Mouse (Mus musculus): ENCODE measurements around the gene Dnttip2. TPM values are rescaled to one million over a fixed set of nuclear protein-coding genes. Genes with fewer than 3 reads are reported as not detected.

Gene Dnttip2
- polyA plus RNA-seq, 1 experiment from 2014 or later, result 58.7 TPM

DNA sequence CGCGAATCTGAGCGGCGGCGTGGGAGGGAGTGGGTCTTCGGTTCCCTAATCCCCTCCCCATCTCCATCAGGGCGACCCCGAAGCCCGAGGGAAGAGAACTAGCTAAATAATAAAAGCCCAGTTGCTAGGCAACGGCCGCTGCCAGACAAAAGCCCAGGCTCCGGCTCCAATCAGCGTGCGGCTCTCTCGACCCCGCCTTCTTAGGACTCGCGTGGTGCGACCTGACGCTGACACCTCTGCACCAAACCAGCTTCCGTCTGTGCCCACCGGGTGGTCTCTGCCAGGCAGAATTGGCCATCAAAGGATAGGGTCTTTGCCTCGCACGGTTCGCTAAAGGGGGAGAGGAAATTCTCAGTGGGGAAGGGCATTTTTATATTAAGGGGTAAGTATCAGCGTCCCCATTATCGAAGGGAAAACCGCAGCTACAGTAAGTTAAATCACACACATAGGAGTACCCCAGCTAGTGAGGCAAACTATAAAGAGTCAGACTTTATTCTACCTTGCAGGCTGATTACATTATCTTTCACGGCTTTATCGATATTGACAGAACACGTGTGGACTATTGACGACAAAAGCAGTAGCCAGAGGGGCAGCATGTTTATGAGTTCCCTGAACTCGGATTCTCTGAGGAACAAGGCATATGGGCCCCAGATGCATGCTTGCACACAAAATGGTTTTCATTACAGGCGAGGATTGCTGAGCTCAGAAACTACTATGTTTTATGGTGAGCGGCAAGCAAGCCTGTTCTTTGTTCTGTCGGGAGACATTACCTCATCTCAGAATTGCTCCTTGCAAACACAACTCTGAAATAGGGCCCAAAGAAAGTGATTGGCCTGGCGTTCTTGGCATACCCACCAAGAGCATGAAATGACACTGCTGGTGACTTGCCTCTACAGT is 20.0 kb downstream of the Dnttip2 start, which contains the start of gene Bcar3:
TSS of gene Bcar3 (plus strand) at position 183 of the 897 bp plus-strand sequence.
- H3K4me2 ChIP-seq, result peak within 1 kb of the TSS; percentile 84
- H3K4me1 ChIP-seq (ENCODE audit: control insufficient read depth, insufficient read depth, low read length), result peaks cover 11% of the 10 kb centered on the region; the same call in 1 of the 2 replicates
- peak within 1 kb of the TSS; percentile 93 for H3K4me3 ChIP-seq (ENCODE audit: low read depth, low read length)
- no peaks in the 10 kb centered on the region for H3K36me3 ChIP-seq (ENCODE audit: control insufficient read depth, insufficient read depth, low read length)
- H3K9ac ChIP-seq (ENCODE audit: low read depth, low read length), result peak within 1 kb of the TSS; percentile 92
- peak within 1 kb of the TSS; percentile 93 for H3K27ac ChIP-seq (ENCODE audit: low read depth, low read length)
- 8% methylated on average over 37 of the region's 37 CpGs for WGBS (ENCODE audit: insufficient replicate concordance)
- H3K9me3 ChIP-seq (replicated peaks; ENCODE audit: control insufficient read depth, low read length), result no peaks in the 10 kb centered on the region
- peak; percentile 55 for ATAC-seq (replicated peaks; ENCODE audit: insufficient number of reproducible peaks, low FRiP score, low TSS enrichment)
- H3K27me3 ChIP-seq (ENCODE audit: control insufficient read depth, insufficient read depth, low read length), result peaks cover 3% of the 10 kb centered on the region; the same call in 1 of the 2 replicates

DNA sequence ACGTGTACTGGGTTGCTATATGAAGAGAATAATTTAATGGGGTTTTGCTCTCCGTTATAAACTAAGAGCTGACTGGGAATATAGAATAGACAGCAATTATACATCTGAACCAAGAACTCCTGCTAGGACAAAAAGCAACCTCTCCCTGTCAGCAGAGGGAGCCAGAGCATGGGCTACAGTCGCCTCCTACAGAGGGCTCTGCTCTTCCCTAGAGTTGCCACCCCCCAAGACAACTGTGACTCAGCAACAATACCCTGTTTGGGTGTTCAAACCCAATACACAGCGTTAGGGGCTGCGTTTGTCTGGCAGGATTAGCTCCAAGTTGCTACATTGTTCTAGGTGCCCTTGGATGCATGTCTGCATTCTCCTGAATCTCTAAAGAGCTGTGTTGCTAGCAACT is 21.3 kb downstream of the Dnttip2 start:
- no peak overlapping the region for H3K27ac ChIP-seq (ENCODE audit: low read depth, low read length)
- H3K9me3 ChIP-seq (replicated peaks; ENCODE audit: control insufficient read depth, low read length), result no peaks in the 10 kb centered on the region
- no peak overlapping the region for H3K4me3 ChIP-seq (ENCODE audit: low read depth, low read length)
- peaks cover 11% of the 10 kb centered on the region; the same call in 1 of the 2 replicates for H3K4me1 ChIP-seq (ENCODE audit: control insufficient read depth, insufficient read depth, low read length)
- H3K9ac ChIP-seq (ENCODE audit: low read depth, low read length), result no peak overlapping the region
- peaks cover 3% of the 10 kb centered on the region; the same call in 1 of the 2 replicates for H3K27me3 ChIP-seq (ENCODE audit: control insufficient read depth, insufficient read depth, low read length)
- no peak for ATAC-seq (replicated peaks; ENCODE audit: insufficient number of reproducible peaks, low FRiP score, low TSS enrichment)
- no peaks in the 10 kb centered on the region for H3K36me3 ChIP-seq (ENCODE audit: control insufficient read depth, insufficient read depth, low read length)
- no peak overlapping the region for H3K4me2 ChIP-seq
- WGBS (ENCODE audit: insufficient replicate concordance), result 9% methylated on average over 5 of the region's 5 CpGs

DNA sequence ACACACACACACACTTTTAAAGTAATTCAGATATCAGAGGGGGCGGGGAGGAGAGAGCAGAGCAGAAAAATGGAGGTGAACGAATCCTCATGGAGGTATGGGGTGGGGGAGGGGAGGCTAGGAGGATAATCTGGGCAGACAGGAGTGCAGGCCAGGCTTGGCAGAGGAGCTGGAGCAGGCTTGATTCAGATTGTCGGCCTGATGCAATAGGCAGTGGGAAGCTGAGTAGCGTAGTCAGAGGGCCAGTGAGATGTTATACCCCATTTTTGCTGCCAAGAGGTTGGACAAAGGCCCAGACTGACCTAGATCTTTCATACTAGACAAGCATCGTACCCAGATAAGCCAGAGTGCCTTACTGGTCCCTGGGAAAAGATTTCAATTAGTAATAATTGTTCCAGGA is 22.8 kb downstream of the Dnttip2 start:
- H3K27me3 ChIP-seq (ENCODE audit: control insufficient read depth, insufficient read depth, low read length), result peaks cover 5% of the 10 kb centered on the region
- H3K27ac ChIP-seq (ENCODE audit: low read depth, low read length), result no peak overlapping the region
- no peak overlapping the region for H3K4me2 ChIP-seq
- WGBS (ENCODE audit: insufficient replicate concordance), result 57% methylated on average over 5 of the region's 5 CpGs
- H3K4me1 ChIP-seq (ENCODE audit: control insufficient read depth, insufficient read depth, low read length), result peaks cover 12% of the 10 kb centered on the region; the same call in 1 of the 2 replicates
- H3K4me3 ChIP-seq (ENCODE audit: low read depth, low read length), result no peak overlapping the region
- ATAC-seq (replicated peaks; ENCODE audit: insufficient number of reproducible peaks, low FRiP score, low TSS enrichment), result no peak
- no peak overlapping the region for H3K9ac ChIP-seq (ENCODE audit: low read depth, low read length)
- H3K9me3 ChIP-seq (replicated peaks; ENCODE audit: control insufficient read depth, low read length), result no peaks in the 10 kb centered on the region
- no peaks in the 10 kb centered on the region for H3K36me3 ChIP-seq (ENCODE audit: control insufficient read depth, insufficient read depth, low read length)

- ATAC-seq (replicated peaks; ENCODE audit: insufficient number of reproducible peaks, low FRiP score, low TSS enrichment), result no peak
- WGBS (ENCODE audit: insufficient replicate concordance), result 54% methylated on average over 9 of the region's 9 CpGs
Measured at GRCm38 (mm10) chr3:122300983-122301919, 27.1 kb downstream of the Dnttip2 start.

GRCm38 (mm10) chr3:122304560-122304959 is 30.4 kb downstream of the Dnttip2 start:
- Histone ChIP-seq H3K4me2 (no peak overlapping the region), H3K27ac (ENCODE audit: low read depth, low read length) (no peak overlapping the region), H3K9ac (ENCODE audit: low read depth, low read length) (no peak overlapping the region), H3K4me3 (ENCODE audit: low read depth, low read length) (no peak overlapping the region), H3K27me3 (ENCODE audit: control insufficient read depth, insufficient read depth, low read length) (peaks cover 18% of the 10 kb centered on the region), H3K9me3 (replicated peaks; ENCODE audit: control insufficient read depth, low read length) (no peaks in the 10 kb centered on the region), H3K36me3 (ENCODE audit: control insufficient read depth, insufficient read depth, low read length) (no peaks in the 10 kb centered on the region), H3K4me1 (ENCODE audit: control insufficient read depth, insufficient read depth, low read length) (0 out of 2 replicates have a peak, but pooled peaks cover 6% of the 10 kb centered on the region)
- 95% methylated on average over 4 of the region's 4 CpGs for WGBS (ENCODE audit: insufficient replicate concordance)
- ATAC-seq (replicated peaks; ENCODE audit: insufficient number of reproducible peaks, low FRiP score, low TSS enrichment), result no peak

More at GRCm38 (mm10) chr3:122300983-122301919, 27.1 kb downstream of the Dnttip2 start:
- H3K27ac ChIP-seq (ENCODE audit: low read depth, low read length), result no peak overlapping the region
- H3K4me3 ChIP-seq (ENCODE audit: low read depth, low read length), result no peak overlapping the region
- no peaks in the 10 kb centered on the region for H3K36me3 ChIP-seq (ENCODE audit: control insufficient read depth, insufficient read depth, low read length)
- 0 out of 2 replicates have a peak, but pooled peaks cover 6% of the 10 kb centered on the region for H3K4me1 ChIP-seq (ENCODE audit: control insufficient read depth, insufficient read depth, low read length)
- no peak overlapping the region for H3K9ac ChIP-seq (ENCODE audit: low read depth, low read length)
- H3K4me2 ChIP-seq, result no peak overlapping the region
- no peaks in the 10 kb centered on the region for H3K9me3 ChIP-seq (replicated peaks; ENCODE audit: control insufficient read depth, low read length)
- H3K27me3 ChIP-seq (ENCODE audit: control insufficient read depth, insufficient read depth, low read length), result peaks cover 6% of the 10 kb centered on the region

- no peaks in the 10 kb centered on the region for H3K9me3 ChIP-seq (replicated peaks; ENCODE audit: control insufficient read depth, low read length)
- no peak overlapping the region for H3K27ac ChIP-seq (ENCODE audit: low read depth, low read length)
- no peak overlapping the region for H3K4me3 ChIP-seq (ENCODE audit: low read depth, low read length)
- peak; percentile 60 for ATAC-seq (replicated peaks; ENCODE audit: insufficient number of reproducible peaks, low FRiP score, low TSS enrichment)
- H3K9ac ChIP-seq (ENCODE audit: low read depth, low read length), result no peak overlapping the region
- peaks cover 20% of the 10 kb centered on the region for H3K27me3 ChIP-seq (ENCODE audit: control insufficient read depth, insufficient read depth, low read length)
- no peak overlapping the region for H3K4me2 ChIP-seq
- WGBS (ENCODE audit: insufficient replicate concordance), result 49% methylated on average over 4 of the region's 4 CpGs
- no peaks in the 10 kb centered on the region for H3K36me3 ChIP-seq (ENCODE audit: control insufficient read depth, insufficient read depth, low read length)
- no peaks in the 10 kb centered on the region for H3K4me1 ChIP-seq (ENCODE audit: control insufficient read depth, insufficient read depth, low read length)
Measured at GRCm38 (mm10) chr3:122307894-122308671, 33.9 kb downstream of the Dnttip2 start.

DNA sequence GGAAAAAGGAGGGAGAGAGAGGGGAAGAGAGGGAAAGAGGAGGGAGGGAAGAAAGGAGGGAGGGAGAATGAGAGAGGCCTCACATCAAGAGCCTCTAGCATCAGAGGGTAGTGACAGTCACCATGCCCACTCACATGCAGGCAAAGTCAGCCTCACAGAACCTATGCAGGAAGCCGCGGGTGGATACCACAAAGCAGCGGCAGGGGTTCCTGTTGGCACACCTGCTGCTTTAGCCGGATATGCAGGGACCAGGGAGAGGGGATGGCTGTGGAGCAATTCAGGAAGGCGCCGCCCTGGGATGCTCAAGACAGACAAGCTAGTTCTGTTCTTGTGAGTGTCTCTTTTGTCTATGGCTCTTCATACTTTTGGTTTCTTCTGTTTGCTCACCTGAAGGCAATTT is 34.8 kb downstream of the Dnttip2 start:
- no peak overlapping the region for H3K9ac ChIP-seq (ENCODE audit: low read depth, low read length)
- H3K27me3 ChIP-seq (ENCODE audit: control insufficient read depth, insufficient read depth, low read length), result peaks cover 22% of the 10 kb centered on the region
- no peak overlapping the region for H3K27ac ChIP-seq (ENCODE audit: low read depth, low read length)
- no peaks in the 10 kb centered on the region for H3K9me3 ChIP-seq (replicated peaks; ENCODE audit: control insufficient read depth, low read length)
- H3K4me2 ChIP-seq, result no peak overlapping the region
- H3K4me1 ChIP-seq (ENCODE audit: control insufficient read depth, insufficient read depth, low read length), result peaks cover 1% of the 10 kb centered on the region; the same call in 1 of the 2 replicates
- 38% methylated on average over 6 of the region's 6 CpGs for WGBS (ENCODE audit: insufficient replicate concordance)
- H3K4me3 ChIP-seq (ENCODE audit: low read depth, low read length), result no peak overlapping the region
- ATAC-seq (replicated peaks; ENCODE audit: insufficient number of reproducible peaks, low FRiP score, low TSS enrichment), result no peak
- no peaks in the 10 kb centered on the region for H3K36me3 ChIP-seq (ENCODE audit: control insufficient read depth, insufficient read depth, low read length)

- Histone ChIP-seq H3K27me3 (ENCODE audit: control insufficient read depth, insufficient read depth, low read length) (peaks cover 30% of the 10 kb centered on the region), H3K27ac (ENCODE audit: low read depth, low read length) (no peak overlapping the region), H3K9me3 (replicated peaks; ENCODE audit: control insufficient read depth, low read length) (no peaks in the 10 kb centered on the region), H3K36me3 (ENCODE audit: control insufficient read depth, insufficient read depth, low read length) (no peaks in the 10 kb centered on the region), H3K4me2 (no peak overlapping the region), H3K4me1 (ENCODE audit: control insufficient read depth, insufficient read depth, low read length) (peaks cover 10% of the 10 kb centered on the region), H3K9ac (ENCODE audit: low read depth, low read length) (no peak overlapping the region), H3K4me3 (ENCODE audit: low read depth, low read length) (no peak overlapping the region)
- WGBS (ENCODE audit: insufficient replicate concordance), result 27% methylated on average over 2 of the region's 2 CpGs
- ATAC-seq (replicated peaks; ENCODE audit: insufficient number of reproducible peaks, low FRiP score, low TSS enrichment), result no peak
Measured at GRCm38 (mm10) chr3:122312078-122312477, 37.9 kb downstream of the Dnttip2 start.

Data from heart, embryonic 11.5 days (tissue).